Mouse (Mus musculus) cerebellum, adult 2 months (tissue): ENCODE data around the gene Dck.

Experiments used
- CTCF ChIP-seq: fragments of 200-500 bp; IDR thresholded peaks from 2 replicates; pipeline ENCODE4 v1.5.1; 2011; ENCODE audit warnings: low read depth, mild to moderate bottlenecking, control low read depth, low read length, moderate library complexity, borderline replicate concordance; ENCODE audit not compliant: insufficient read depth
- POLR2A ChIP-seq: fragments of 200-500 bp; IDR thresholded peaks from 2 replicates; pipeline ENCODE4 v1.6.1; 2011; ENCODE audit warnings: low read length, control low read depth, borderline replicate concordance; ENCODE audit not compliant: insufficient read depth

- TF ChIP-seq POLR2A: peak; percentile 81
- TF ChIP-seq CTCF: no peak
These were observed 44.4 kb upstream of the Dck start, which contains the start of gene Mob1b for GRCm38 (mm10) chr5:88720116-88721002.
